Mouse (Mus musculus) lung, adult 2 months (tissue): ENCODE measurements around the gene Gfra4.
"Not testable (repeated sequence)": the region's sequence is repeated elsewhere in the genome, so short reads cannot be mapped to it uniquely, and the experiment has no call there.

ENCODE experiments used
- CTCF ChIP-seq: fragments of 200-500 bp; IDR thresholded peaks from 2 replicates; pipeline ENCODE4 v1.5.1; 2011; ENCODE audit warnings: mild to moderate bottlenecking, low read length, control low read depth; ENCODE audit not compliant: insufficient read depth
- POLR2A ChIP-seq: fragments of 200-500 bp; IDR thresholded peaks from 2 replicates; pipeline ENCODE4 v1.6.1; 2011; ENCODE audit warnings: low read depth, mild to moderate bottlenecking, control low read depth, low read length, borderline replicate concordance; ENCODE audit errors: extremely low read depth

GRCm38 (mm10) chr2:131031406-131031805 lies 11.5 kb downstream of the Gfra4 start:
- TF ChIP-seq POLR2A, CTCF: not testable (repeated sequence)
